Mouse (Mus musculus) cortical plate, adult 2 months (tissue): ENCODE results near the gene Mchr1. TPM values are rescaled to one million over a fixed set of nuclear protein-coding genes. Genes with fewer than 3 reads are reported as not detected.

ENCODE experiments used
- H3K27ac ChIP-seq: fragments of 200-500 bp; 2 replicates; pipeline ENCODE4 v1.5.1; 2012; ENCODE audit warnings: low read length, control low read depth, inconsistent platforms; ENCODE audit not compliant: insufficient read depth
- H3K4me1 ChIP-seq: fragments of 200-500 bp; 2 replicates; pipeline ENCODE4 v1.6.1; 2011; ENCODE audit warnings: low read length; ENCODE audit not compliant: control insufficient read depth, insufficient read depth
- H3K4me3 ChIP-seq: fragments of 200-500 bp; 2 replicates; pipeline ENCODE4 v1.5.1; 2011; ENCODE audit warnings: mild to moderate bottlenecking, low read length, control low read depth; ENCODE audit not compliant: insufficient read depth
- CTCF ChIP-seq: fragments of 200-500 bp; IDR thresholded peaks from 2 replicates; pipeline ENCODE4 v1.5.1; 2011; ENCODE audit warnings: mild to moderate bottlenecking, control low read depth, low read length; ENCODE audit not compliant: insufficient read depth; ENCODE audit errors: extremely low read depth
- POLR2A ChIP-seq: fragments of 200-500 bp; IDR thresholded peaks from 2 replicates; pipeline ENCODE4 v1.6.1; 2011; ENCODE audit warnings: mild to moderate bottlenecking, low read length, control low read depth; ENCODE audit not compliant: insufficient read depth; ENCODE audit errors: extremely low read depth
- polyA plus RNA-seq: library from polyadenylated mRNA; depleted of rRNA; stranded (reverse); fragments of >200 nt; gene quantifications from 2 replicates; pipeline ENCODE4 v1.2.3, GENCODE M21; 2012

Gene Mchr1
- polyA plus RNA-seq, 1 experiment: 22.7 TPM

DNA sequence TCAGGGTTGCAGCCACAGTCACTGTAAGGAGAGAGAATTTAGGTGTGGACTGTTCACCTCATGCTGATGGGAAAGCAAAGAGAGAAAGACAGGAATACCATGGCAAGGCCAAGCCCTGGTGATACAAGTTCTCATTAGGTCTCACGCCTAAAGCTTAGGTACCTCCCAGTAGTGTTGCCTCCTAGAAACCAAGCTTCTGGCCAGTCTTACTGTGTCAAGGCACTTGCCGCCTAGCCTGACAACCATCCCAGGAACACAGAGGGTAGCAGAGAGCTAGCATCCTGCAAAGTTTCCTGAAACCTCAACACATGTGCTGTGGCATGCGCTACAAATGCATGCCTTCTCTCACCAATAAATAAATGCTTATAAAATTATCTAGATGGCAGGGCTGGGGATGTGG is 11.6 kb downstream of the Mchr1 start:
- TF ChIP-seq CTCF (no peak), POLR2A (no peak)
- Histone ChIP-seq H3K4me1 (peaks cover 6% of the 10 kb centered on the region), H3K27ac (no peak overlapping the region), H3K4me3 (no peak overlapping the region)

DNA sequence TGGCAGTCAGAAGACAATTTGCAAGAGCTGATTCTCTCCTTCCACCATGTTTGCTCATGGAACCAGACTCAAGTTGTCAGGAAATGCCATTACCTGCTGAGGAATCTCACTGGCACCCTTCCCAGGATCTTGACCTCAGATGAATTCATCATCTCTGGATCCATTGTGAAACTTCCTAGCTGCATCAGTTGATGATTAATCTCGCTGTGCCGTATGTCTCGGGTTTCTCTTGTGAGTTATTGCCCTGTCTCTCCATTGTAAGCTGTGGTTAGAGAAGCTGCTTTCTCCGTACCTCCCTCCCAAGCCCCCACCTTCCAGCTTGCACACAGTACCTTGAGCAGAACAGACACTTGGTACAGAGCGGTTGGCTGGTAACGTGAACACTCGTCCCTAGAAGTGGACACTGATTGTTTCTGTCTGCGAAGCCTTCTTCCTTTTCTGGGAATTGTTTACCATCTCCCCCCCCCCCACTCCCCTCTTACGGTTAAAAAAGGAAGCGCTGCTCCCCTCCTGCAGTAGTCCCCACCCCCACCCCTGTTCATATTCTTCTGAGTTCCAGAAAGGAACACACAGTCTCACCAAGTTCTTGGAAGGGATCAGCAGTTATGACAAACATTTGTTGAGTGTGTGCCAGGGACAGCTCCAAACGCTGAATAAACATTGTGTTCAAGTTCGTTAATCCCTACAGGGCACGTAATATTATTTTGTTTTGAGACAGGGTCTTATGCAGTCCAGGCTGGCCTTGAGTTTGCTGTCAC is 12.5 kb downstream of the Mchr1 start:
- TF ChIP-seq POLR2A (0 out of 2 replicates have a peak, but pooled peaks have one; percentile 11), CTCF (no peak)
- Histone ChIP-seq H3K4me1 (peaks cover 6% of the 10 kb centered on the region), H3K27ac (no peak overlapping the region), H3K4me3 (no peak overlapping the region)

DNA sequence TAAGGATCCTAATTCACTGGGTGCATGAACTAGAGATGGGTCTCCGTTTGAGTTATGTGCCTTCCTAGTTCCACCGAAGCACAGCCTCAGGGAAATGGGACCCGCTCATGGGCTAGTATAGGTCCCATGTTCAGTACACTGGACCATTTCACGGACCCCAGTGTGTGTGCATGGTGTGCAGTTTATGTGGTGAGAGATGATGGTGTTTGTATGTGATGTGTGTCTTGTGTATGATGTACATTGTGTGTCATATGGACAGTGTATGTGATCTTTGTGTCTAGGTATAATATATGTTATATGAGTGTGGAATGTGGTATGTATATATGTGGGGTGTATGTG is 13.0 kb downstream of the Mchr1 start:
- H3K27ac ChIP-seq: no peak overlapping the region
- H3K4me3 ChIP-seq: no peak overlapping the region
- H3K4me1 ChIP-seq: peaks cover 7% of the 10 kb centered on the region
- no peak for TF ChIP-seq POLR2A
- TF ChIP-seq CTCF: no peak

DNA sequence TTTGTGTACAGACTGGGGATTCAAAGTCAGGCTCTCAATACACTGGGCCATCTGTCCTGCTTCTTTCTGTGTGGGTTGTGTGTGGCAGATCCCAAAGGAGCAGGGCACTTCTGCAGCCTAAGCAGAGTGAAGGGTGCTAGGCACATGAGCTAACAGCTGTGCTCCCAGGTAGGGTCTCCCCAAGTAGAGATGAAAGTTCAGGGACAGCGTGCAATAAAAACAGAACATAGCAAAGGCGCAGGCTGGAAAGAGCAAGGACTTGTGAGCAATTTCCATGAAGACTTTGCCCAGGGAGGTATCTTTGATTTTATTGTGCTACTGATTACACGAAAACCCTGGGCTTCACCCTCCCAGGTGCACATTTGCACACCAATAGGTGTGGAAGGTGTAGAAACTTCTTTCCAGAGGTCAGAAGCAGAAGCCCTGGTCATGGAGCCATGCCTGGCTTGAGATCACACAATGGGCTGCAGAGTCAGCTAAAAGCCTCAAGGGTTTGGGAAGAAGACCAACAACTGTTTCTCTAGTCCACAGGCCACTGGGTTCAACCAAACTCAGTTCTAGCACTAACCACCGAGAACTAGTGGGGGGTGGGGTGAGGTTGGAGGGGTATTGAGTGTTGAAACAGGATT is 13.8 kb downstream of the Mchr1 start:
- H3K4me3 ChIP-seq: no peak overlapping the region
- no peak overlapping the region for H3K27ac ChIP-seq
- peaks cover 9% of the 10 kb centered on the region for H3K4me1 ChIP-seq
- TF ChIP-seq POLR2A (no peak), CTCF (no peak)

DNA sequence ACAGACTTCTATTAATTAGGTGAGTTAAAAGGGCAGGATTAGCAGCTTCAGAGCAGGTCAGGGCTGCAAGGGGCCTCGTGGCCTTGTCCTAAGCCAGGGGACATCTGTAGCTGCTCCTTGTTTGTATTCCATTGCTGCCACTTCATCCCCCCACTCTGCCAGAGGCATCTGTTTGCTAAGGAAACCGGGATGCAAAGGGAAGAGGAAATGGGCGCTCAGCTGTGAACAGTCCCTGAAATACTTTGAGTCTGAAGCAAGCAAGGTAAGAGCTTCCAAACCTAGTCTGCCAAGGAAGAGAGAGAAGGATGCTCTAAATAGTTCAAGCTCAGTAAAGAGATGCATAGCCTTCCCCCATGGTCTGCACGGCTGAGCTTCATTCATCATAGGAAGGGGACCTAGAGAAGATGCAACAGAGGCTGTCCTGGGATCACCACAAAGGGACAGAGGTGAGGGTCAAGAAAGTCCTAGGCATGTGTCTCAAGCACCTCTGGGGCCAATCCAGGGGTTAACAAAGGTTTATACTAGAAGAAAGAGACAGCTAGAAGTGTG is 17.4 kb downstream of the Mchr1 start:
- H3K27ac ChIP-seq: 0 out of 2 replicates have a peak overlapping the region, but pooled peaks have one; percentile 37
- peaks cover 8% of the 10 kb centered on the region for H3K4me1 ChIP-seq
- H3K4me3 ChIP-seq: no peak overlapping the region
- TF ChIP-seq CTCF: no peak
- no peak for TF ChIP-seq POLR2A

DNA sequence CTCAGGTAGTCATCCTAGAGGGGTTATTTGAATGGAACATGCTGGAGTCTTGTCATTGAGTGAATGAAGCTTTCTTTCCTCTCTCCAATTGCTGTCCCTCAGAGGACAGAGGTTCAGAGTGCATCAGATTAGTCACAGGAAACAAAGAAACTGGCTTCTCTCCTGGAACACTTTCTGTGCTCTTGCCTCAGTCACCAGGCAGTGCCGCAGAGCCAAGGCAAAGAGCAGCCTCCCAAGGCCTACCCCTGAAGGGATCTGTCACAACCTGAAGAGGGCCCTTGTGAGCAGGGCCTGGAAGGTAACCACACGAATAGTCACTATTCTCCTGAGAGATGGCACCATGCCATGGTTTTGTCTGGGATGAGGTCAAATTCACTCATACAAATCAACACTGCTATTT is 18.3 kb downstream of the Mchr1 start:
- Histone ChIP-seq H3K4me3 (no peak overlapping the region), H3K4me1 (0 out of 2 replicates have a peak, but pooled peaks cover 4% of the 10 kb centered on the region), H3K27ac (no peak overlapping the region)
- TF ChIP-seq POLR2A (no peak), CTCF (no peak)

DNA sequence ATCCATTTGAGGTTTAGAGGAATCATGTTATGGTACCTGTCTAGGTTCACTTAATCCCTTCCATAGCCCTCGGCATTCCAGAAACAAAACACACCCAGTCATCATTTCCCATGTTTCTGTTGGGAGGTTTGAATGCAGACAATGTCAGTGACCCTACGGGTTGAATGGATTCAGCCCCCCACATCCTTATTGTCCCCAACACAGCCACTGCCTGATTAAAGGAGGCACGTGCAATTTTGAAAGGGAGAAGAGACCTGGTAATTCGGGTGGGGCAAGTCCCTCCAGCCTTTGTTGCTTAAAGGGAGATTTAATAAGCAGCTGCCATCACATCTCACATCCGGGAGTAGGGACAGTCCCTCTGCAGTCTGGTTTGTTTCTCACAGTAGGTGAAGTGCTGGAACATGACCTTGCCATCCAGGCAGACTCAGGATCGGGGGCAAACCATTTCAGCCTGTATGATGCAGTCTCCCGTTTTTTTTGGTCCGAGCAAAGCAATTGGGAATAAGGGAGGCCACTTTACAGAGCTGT is 18.9 kb downstream of the Mchr1 start:
- H3K4me1 ChIP-seq: 0 out of 2 replicates have a peak, but pooled peaks cover 4% of the 10 kb centered on the region
- no peak overlapping the region for H3K27ac ChIP-seq
- no peak overlapping the region for H3K4me3 ChIP-seq
- no peak for TF ChIP-seq CTCF
- no peak for TF ChIP-seq POLR2A

DNA sequence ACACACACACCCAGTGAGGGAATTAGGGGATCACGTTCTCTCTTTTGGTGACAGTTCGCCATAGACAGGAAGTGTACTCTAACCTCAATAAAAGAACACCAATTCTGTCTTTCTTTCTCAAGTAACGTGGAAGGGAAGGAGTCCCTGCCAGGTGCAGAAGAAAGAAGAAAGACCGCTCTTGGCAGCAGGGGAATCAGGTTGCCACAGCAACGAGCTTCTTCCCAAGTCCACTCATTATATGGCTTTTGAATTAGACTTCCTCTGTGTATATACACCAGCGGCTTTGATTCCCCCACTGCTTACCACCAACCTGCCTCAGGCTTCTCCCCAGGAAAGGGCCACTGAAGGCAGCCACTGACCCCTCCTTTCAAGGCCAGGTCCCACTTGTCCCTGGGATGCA is 19.8 kb downstream of the Mchr1 start:
- no peak for TF ChIP-seq CTCF
- TF ChIP-seq POLR2A: no peak
- Histone ChIP-seq H3K27ac (no peak overlapping the region), H3K4me1 (0 out of 2 replicates have a peak, but pooled peaks cover 4% of the 10 kb centered on the region), H3K4me3 (no peak overlapping the region)

DNA sequence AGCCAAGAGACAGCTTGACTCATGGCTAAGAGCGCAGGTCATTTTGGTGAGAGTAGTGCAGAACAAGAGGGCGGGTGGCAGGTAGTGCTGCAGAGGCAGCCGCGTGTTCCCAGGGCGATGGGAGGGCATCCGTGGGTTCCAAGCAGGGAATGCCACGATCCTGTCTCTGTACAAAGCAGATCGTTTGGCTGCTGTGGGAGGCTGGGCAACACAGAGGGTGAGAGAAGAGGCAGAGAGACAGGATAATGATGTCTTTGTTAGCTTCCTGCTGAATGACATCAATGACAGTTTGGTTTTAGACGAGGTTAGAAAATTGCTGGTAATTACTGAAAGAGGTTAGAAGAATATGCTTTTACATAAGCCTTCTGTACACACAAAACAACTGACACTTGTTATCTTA is 23.0 kb downstream of the Mchr1 start:
- Histone ChIP-seq H3K4me1 (0 out of 2 replicates have a peak, but pooled peaks cover 2% of the 10 kb centered on the region), H3K4me3 (no peak overlapping the region), H3K27ac (no peak overlapping the region)
- no peak for TF ChIP-seq CTCF
